Mouse (Mus musculus): Measurements from ENCODE around the gene Nagk. TPM values are rescaled to one million over a fixed set of nuclear protein-coding genes. Genes with fewer than 3 reads are reported as not detected.
"Not testable (repeated sequence)": the region's sequence is repeated elsewhere in the genome, so short reads cannot be mapped to it uniquely, and the experiment has no call there.

Gene Nagk
- polyA plus RNA-seq, 1 experiment, result 18.7 TPM

GRCm38 (mm10) chr6:83778306-83778705 is 16.5 kb upstream of the Nagk start:
- Histone ChIP-seq H3K27me3 (ENCODE audit: control insufficient read depth, insufficient read depth, low read length) (no peaks in the 10 kb centered on the region), H3K27ac (ENCODE audit: control insufficient read depth, insufficient read depth, low read length) (no peak overlapping the region), H3K4me3 (ENCODE audit: control insufficient read depth, insufficient read depth, low read length) (no peak overlapping the region), H3K36me3 (ENCODE audit: control insufficient read depth, insufficient read depth, low read length) (no peaks in the 10 kb centered on the region; the same call in 1 of the 2 replicates), H3K4me1 (replicated peaks; ENCODE audit: control insufficient read depth, insufficient read depth, low read length) (peaks cover 11% of the 10 kb centered on the region)
- no peak for TF ChIP-seq POLR2A (IDR thresholded peaks at IDR 0.05; ENCODE audit: control insufficient read depth, extremely low read depth, insufficient read depth, low read length, poor library complexity)
- TF ChIP-seq CTCF (IDR thresholded peaks at IDR 0.05; ENCODE audit: borderline replicate concordance, control insufficient read depth, extremely low read depth, insufficient read depth, low read length, poor library complexity), result no peak
- 94% methylated on average over 7 of the region's 7 CpGs for WGBS
- DNase-seq, result no peak

GRCm38 (mm10) chr6:83779026-83779425 is 15.8 kb upstream of the Nagk start:
- WGBS, result 12% methylated on average over 5 of the region's 5 CpGs
- Histone ChIP-seq H3K27me3 (ENCODE audit: control insufficient read depth, insufficient read depth, low read length) (no peaks in the 10 kb centered on the region), H3K36me3 (ENCODE audit: control insufficient read depth, insufficient read depth, low read length) (no peaks in the 10 kb centered on the region), H3K4me1 (replicated peaks; ENCODE audit: control insufficient read depth, insufficient read depth, low read length) (peaks cover 5% of the 10 kb centered on the region), H3K27ac (ENCODE audit: control insufficient read depth, insufficient read depth, low read length) (no peak overlapping the region), H3K4me3 (ENCODE audit: control insufficient read depth, insufficient read depth, low read length) (no peak overlapping the region)
- TF ChIP-seq CTCF (IDR thresholded peaks at IDR 0.05; ENCODE audit: borderline replicate concordance, control insufficient read depth, extremely low read depth, insufficient read depth, low read length, poor library complexity), result peak; percentile 64; the same call in 1 of the 2 replicates
- no peak for TF ChIP-seq POLR2A (IDR thresholded peaks at IDR 0.05; ENCODE audit: control insufficient read depth, extremely low read depth, insufficient read depth, low read length, poor library complexity)
- peak; percentile 69 for DNase-seq

- Histone ChIP-seq H3K4me3 (ENCODE audit: control insufficient read depth, insufficient read depth, low read length) (no peak overlapping the region), H3K4me1 (replicated peaks; ENCODE audit: control insufficient read depth, insufficient read depth, low read length) (peaks cover 3% of the 10 kb centered on the region; the same call in 1 of the 2 replicates), H3K27me3 (ENCODE audit: control insufficient read depth, insufficient read depth, low read length) (no peaks in the 10 kb centered on the region), H3K27ac (ENCODE audit: control insufficient read depth, insufficient read depth, low read length) (no peak overlapping the region), H3K36me3 (ENCODE audit: control insufficient read depth, insufficient read depth, low read length) (no peaks in the 10 kb centered on the region)
- no peak for DNase-seq
- TF ChIP-seq CTCF (IDR thresholded peaks at IDR 0.05; ENCODE audit: borderline replicate concordance, control insufficient read depth, extremely low read depth, insufficient read depth, low read length, poor library complexity) (no peak), POLR2A (IDR thresholded peaks at IDR 0.05; ENCODE audit: control insufficient read depth, extremely low read depth, insufficient read depth, low read length, poor library complexity) (no peak)
- WGBS, result 89% methylated on average over 3 of the region's 3 CpGs
Measured at GRCm38 (mm10) chr6:83786426-83786825, 8.4 kb upstream of the Nagk start.

GRCm38 (mm10) chr6:83788554-83788953 is 6.2 kb upstream of the Nagk start:
- 98% methylated on average over 7 of the region's 7 CpGs for WGBS
- no peak for DNase-seq
- H3K4me1 ChIP-seq (replicated peaks; ENCODE audit: control insufficient read depth, insufficient read depth, low read length), result peaks cover 3% of the 10 kb centered on the region; the same call in 1 of the 2 replicates
- H3K27me3 ChIP-seq (ENCODE audit: control insufficient read depth, insufficient read depth, low read length), result no peaks in the 10 kb centered on the region
- H3K4me3 ChIP-seq (ENCODE audit: control insufficient read depth, insufficient read depth, low read length), result no peak overlapping the region
- no peak for TF ChIP-seq POLR2A (IDR thresholded peaks at IDR 0.05; ENCODE audit: control insufficient read depth, extremely low read depth, insufficient read depth, low read length, poor library complexity)
- no peak for TF ChIP-seq CTCF (IDR thresholded peaks at IDR 0.05; ENCODE audit: borderline replicate concordance, control insufficient read depth, extremely low read depth, insufficient read depth, low read length, poor library complexity)
- no peaks in the 10 kb centered on the region for H3K36me3 ChIP-seq (ENCODE audit: control insufficient read depth, insufficient read depth, low read length)
- H3K27ac ChIP-seq (ENCODE audit: control insufficient read depth, insufficient read depth, low read length), result no peak overlapping the region

- 95% methylated on average over 5 of the region's 5 CpGs for WGBS
- not testable (repeated sequence) for DNase-seq; H3K27ac ChIP-seq (ENCODE audit: control insufficient read depth, insufficient read depth, low read length); H3K4me3 ChIP-seq (ENCODE audit: control insufficient read depth, insufficient read depth, low read length); H3K27me3 ChIP-seq (ENCODE audit: control insufficient read depth, insufficient read depth, low read length); H3K36me3 ChIP-seq (ENCODE audit: control insufficient read depth, insufficient read depth, low read length)
- peaks cover 11% of the 10 kb centered on the region for H3K4me1 ChIP-seq (replicated peaks; ENCODE audit: control insufficient read depth, insufficient read depth, low read length)
Measured at GRCm38 (mm10) chr6:83790533-83790932, 4.2 kb upstream of the Nagk start.

GRCm38 (mm10) chr6:83791251-83791890 is 3.4 kb upstream of the Nagk start:
- no peaks in the 10 kb centered on the region for H3K36me3 ChIP-seq (ENCODE audit: control insufficient read depth, insufficient read depth, low read length)
- WGBS, result 18% methylated on average over 4 of the region's 4 CpGs
- no peak overlapping the region for H3K4me3 ChIP-seq (ENCODE audit: control insufficient read depth, insufficient read depth, low read length)
- no peak overlapping the region for H3K27ac ChIP-seq (ENCODE audit: control insufficient read depth, insufficient read depth, low read length)
- H3K4me1 ChIP-seq (replicated peaks; ENCODE audit: control insufficient read depth, insufficient read depth, low read length), result peaks cover 13% of the 10 kb centered on the region
- H3K27me3 ChIP-seq (ENCODE audit: control insufficient read depth, insufficient read depth, low read length), result no peaks in the 10 kb centered on the region
- no peak for DNase-seq
- TF ChIP-seq CTCF (IDR thresholded peaks at IDR 0.05; ENCODE audit: borderline replicate concordance, control insufficient read depth, extremely low read depth, insufficient read depth, low read length, poor library complexity) (no peak), POLR2A (IDR thresholded peaks at IDR 0.05; ENCODE audit: control insufficient read depth, extremely low read depth, insufficient read depth, low read length, poor library complexity) (no peak)

GRCm38 (mm10) chr6:83795492-83795900 is 714 bp downstream of the Nagk start:
- Histone ChIP-seq H3K36me3 (ENCODE audit: control insufficient read depth, insufficient read depth, low read length) (no peaks in the 10 kb centered on the region), H3K27me3 (ENCODE audit: control insufficient read depth, insufficient read depth, low read length) (no peaks in the 10 kb centered on the region), H3K27ac (ENCODE audit: control insufficient read depth, insufficient read depth, low read length) (peak overlapping the region; percentile 32; the same call in 1 of the 2 replicates), H3K4me3 (ENCODE audit: control insufficient read depth, insufficient read depth, low read length) (peak overlapping the region; percentile 70), H3K4me1 (replicated peaks; ENCODE audit: control insufficient read depth, insufficient read depth, low read length) (peaks cover 13% of the 10 kb centered on the region)
- TF ChIP-seq CTCF (IDR thresholded peaks at IDR 0.05; ENCODE audit: borderline replicate concordance, control insufficient read depth, extremely low read depth, insufficient read depth, low read length, poor library complexity), result no peak
- no peak for TF ChIP-seq POLR2A (IDR thresholded peaks at IDR 0.05; ENCODE audit: control insufficient read depth, extremely low read depth, insufficient read depth, low read length, poor library complexity)
- WGBS, result 4% methylated on average over 13 of the region's 13 CpGs
- no peak for DNase-seq

Data from thymus, adult 2 months (tissue).